ENCODE assay signal across 10 mouse cellular contexts in the genomic region with DNA sequence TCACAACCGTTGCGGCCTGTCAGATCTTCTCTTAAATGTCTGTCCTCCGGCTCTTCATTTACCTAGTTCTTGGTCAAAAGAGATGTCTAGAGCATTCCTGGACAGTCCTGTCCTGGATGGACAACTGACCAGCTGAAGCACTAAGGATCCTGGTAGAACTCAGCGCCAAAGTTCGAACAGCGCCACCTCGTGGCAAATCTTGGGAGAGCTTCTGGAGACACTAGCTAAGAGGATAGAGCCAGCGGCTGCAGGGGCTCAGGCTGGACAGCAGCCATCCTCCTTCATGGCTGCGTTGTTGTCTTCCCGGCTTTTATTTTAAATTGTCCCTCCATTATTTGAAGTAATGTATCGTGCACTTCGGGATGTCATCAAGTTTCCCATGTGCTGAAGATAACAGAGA. TPM values are rescaled to one million over a fixed set of nuclear protein-coding genes. Genes with fewer than 3 reads are reported as not detected.
DNase-seq lines count a peak whose midpoint lies in the region; ATAC-seq and TF ChIP-seq lines count a peak whose summit lies in the region.
"Had no signal": no experiment of that assay in that cellular context is flagged by ENCODE, and none has a peak within 500 bp of the region (broad histone marks: within the 10 kb centered on the region; RNA-seq: fewer than 3 reads in every experiment).

No protein-coding gene starts in this region.

- ATAC-seq in embryonic facial prominence, embryonic 14.5 days (ENCODE audit: low read depth), result no peak
- peak; percentile 52; the same call in 1 of the 2 replicates for ATAC-seq in kidney, embryonic 16.5 days (ENCODE audit: low FRiP score, low TSS enrichment)
- peak; percentile 26; the same call in 1 of the 2 replicates for ATAC-seq in liver, postnatal 0 days

- TF ChIP-seq EP300 in liver, postnatal 0 days (IDR thresholded peaks at IDR 0.05; ENCODE audit: low read depth), result no peak

- H3K27me3 ChIP-seq in embryonic facial prominence, embryonic 14.5 days (replicated peaks; ENCODE audit: control insufficient read depth, insufficient read depth, low read length), result peaks cover 99% of the 10 kb centered on the region
- H3K27me3 ChIP-seq in kidney, embryonic 16.5 days (ENCODE audit: insufficient read depth, low read length), result peaks cover 98% of the 10 kb centered on the region
- H3K27me3 ChIP-seq in liver, postnatal 0 days (ENCODE audit: insufficient read depth, low read length), result peaks cover 97% of the 10 kb centered on the region

- peak; percentile 66 for DNase-seq in urinary bladder, adult 2 months (ENCODE audit: low spot score)
- no peak for DNase-seq in urinary bladder, postnatal 10 days (ENCODE audit: low spot score)
- peak; percentile 72 for DNase-seq in embryonic facial prominence, embryonic 14.5 days (ENCODE audit: low spot score)
- peak; percentile 87 for DNase-seq in liver, postnatal 0 days
- DNase-seq in retina, postnatal 1 day, result peak; percentile 90
- peak; percentile 65 to 77 for DNase-seq in urinary bladder, postnatal 36 days (ENCODE audit: low spot score in 2 of 2)

- TF ChIP-seq CTCF in bone marrow macrophage, adult 2 months (IDR thresholded peaks at IDR 0.05; ENCODE audit: low read depth, low read length), result peak; percentile 95
- TF ChIP-seq CTCF in liver, postnatal 0 days (IDR thresholded peaks at IDR 0.05; ENCODE audit: low read depth), result peak; percentile 85

- no peaks in the 10 kb centered on the region for H3K4me1 ChIP-seq in bone marrow macrophage, adult 2 months (ENCODE audit: control insufficient read depth, insufficient read depth, low read length)
- no peaks in the 10 kb centered on the region for H3K4me1 ChIP-seq in embryonic facial prominence, embryonic 14.5 days (ENCODE audit: control insufficient read depth, insufficient read depth, low read length)
- peaks cover 7% of the 10 kb centered on the region; the same call in 1 of the 2 replicates for H3K4me1 ChIP-seq in kidney, embryonic 16.5 days (ENCODE audit: insufficient read depth, low read length)
- peaks cover 6% of the 10 kb centered on the region for H3K4me1 ChIP-seq in liver, postnatal 0 days (ENCODE audit: insufficient read depth)

- H3K9me3 ChIP-seq in embryonic facial prominence, embryonic 14.5 days (ENCODE audit: control insufficient read depth, low read length), result no peaks in the 10 kb centered on the region
- H3K9me3 ChIP-seq in kidney, embryonic 16.5 days (ENCODE audit: low read length), result no peaks in the 10 kb centered on the region
- no peaks in the 10 kb centered on the region for H3K9me3 ChIP-seq in liver, postnatal 0 days (ENCODE audit: low read length)
- H3K9me3 ChIP-seq: stomach, embryonic 15.5 days had no signal

- no peak overlapping the region for H3K27ac ChIP-seq in bone marrow macrophage, adult 2 months (ENCODE audit: insufficient read depth, low read depth, low read length)
- H3K27ac ChIP-seq in embryonic facial prominence, embryonic 14.5 days (replicated peaks; ENCODE audit: low read depth, low read length), result no peak overlapping the region
- no peak overlapping the region for H3K27ac ChIP-seq in kidney, embryonic 16.5 days (ENCODE audit: low read length)
- no peak overlapping the region for H3K27ac ChIP-seq in liver, postnatal 0 days (ENCODE audit: low read depth)
- H3K27ac ChIP-seq: stomach, embryonic 15.5 days had no signal

- H3K4me2 ChIP-seq in embryonic facial prominence, embryonic 14.5 days (ENCODE audit: low read depth, low read length), result no peak overlapping the region
- H3K4me2 ChIP-seq in kidney, embryonic 16.5 days (replicated peaks; ENCODE audit: low read depth, low read length), result no peak overlapping the region
- no peak overlapping the region for H3K4me2 ChIP-seq in liver, postnatal 0 days (ENCODE audit: low read depth, low read length)
- H3K4me2 ChIP-seq: stomach, embryonic 15.5 days had no signal

- no peak for TF ChIP-seq POLR2A in bone marrow macrophage, adult 2 months (IDR thresholded peaks at IDR 0.05; ENCODE audit: borderline replicate concordance, low read depth, low read length)

- WGBS in embryonic facial prominence, embryonic 14.5 days, result 12% methylated on average over 12 of the region's 12 CpGs
- WGBS in kidney, embryonic 16.5 days, result 8% methylated on average over 12 of the region's 12 CpGs
- WGBS in liver, postnatal 0 days (ENCODE audit: insufficient replicate concordance), result 13% methylated on average over 12 of the region's 12 CpGs

- H3K9ac ChIP-seq in embryonic facial prominence, embryonic 14.5 days (ENCODE audit: low read depth, low read length), result no peak overlapping the region
- no peak overlapping the region for H3K9ac ChIP-seq in kidney, embryonic 16.5 days (replicated peaks; ENCODE audit: low read length)
- H3K9ac ChIP-seq in liver, postnatal 0 days (replicated peaks), result no peak overlapping the region
- H3K9ac ChIP-seq: stomach, embryonic 15.5 days had no signal

- no peak overlapping the region for H3K4me3 ChIP-seq in bone marrow macrophage, adult 2 months (ENCODE audit: insufficient read depth, low read length)
- no peak overlapping the region for H3K4me3 ChIP-seq in embryonic facial prominence, embryonic 14.5 days (ENCODE audit: low read depth, low read length)
- no peak overlapping the region for H3K4me3 ChIP-seq in kidney, embryonic 16.5 days (ENCODE audit: low read length)
- H3K4me3 ChIP-seq in liver, postnatal 0 days (ENCODE audit: low read depth, low read length), result no peak overlapping the region
- H3K4me3 ChIP-seq: stomach, embryonic 15.5 days had no signal

- H3K36me3 ChIP-seq in embryonic facial prominence, embryonic 14.5 days (ENCODE audit: control insufficient read depth, insufficient read depth, low read length), result no peaks in the 10 kb centered on the region
- no peaks in the 10 kb centered on the region for H3K36me3 ChIP-seq in kidney, embryonic 16.5 days (ENCODE audit: insufficient read depth, low read length)
- H3K36me3 ChIP-seq in liver, postnatal 0 days (replicated peaks; ENCODE audit: insufficient read depth, low read length), result no peaks in the 10 kb centered on the region
- H3K36me3 ChIP-seq: stomach, embryonic 15.5 days had no signal

RNA-seq across cellular contexts. Expression of gene Wnt1, which starts 9.7 kb away (rescaled TPM):
- polyA plus RNA-seq in urinary bladder, adult 2 months (2012; rRNA removed), result 0.04 and 0.09 TPM in 2 replicates
- not detected in 2 replicates for polyA plus RNA-seq in bone marrow macrophage, adult 2 months (2012; ENCODE audit: insufficient read depth, insufficient read length, missing spikeins)
- 0.10 TPM in 1 of 2 replicates, not detected in the other for polyA plus RNA-seq in embryonic facial prominence, embryonic 14.5 days (2014; fragmentation: Nextera tagmentation; extraction: Ambion mirVana)
- not detected in 2 replicates for polyA plus RNA-seq in kidney, embryonic 16.5 days (2015; fragmentation: Nextera tagmentation; extraction: Ambion mirVana)
- polyA plus RNA-seq in liver, postnatal 0 days (2015; fragmentation: Nextera tagmentation; extraction: Ambion mirVana), result not detected in 2 replicates
- polyA plus RNA-seq: heart, embryonic 14.5 days; stomach, embryonic 15.5 days had no signal

RNA-seq across cellular contexts. Expression of gene Ddn, which starts 9.9 kb away (rescaled TPM):
- 0.04 and 0.08 TPM in 2 replicates for polyA plus RNA-seq in urinary bladder, adult 2 months (2012; rRNA removed)
- not detected in 2 replicates for polyA plus RNA-seq in bone marrow macrophage, adult 2 months (2012; ENCODE audit: insufficient read depth, insufficient read length, missing spikeins)
- polyA plus RNA-seq in embryonic facial prominence, embryonic 14.5 days (2014; fragmentation: Nextera tagmentation; extraction: Ambion mirVana), result 0.07 TPM in 1 of 2 replicates, not detected in the other
- polyA plus RNA-seq in kidney, embryonic 16.5 days (2015; fragmentation: Nextera tagmentation; extraction: Ambion mirVana), result 2.6 and 3.3 TPM in 2 replicates
- not detected in 2 replicates for polyA plus RNA-seq in liver, postnatal 0 days (2015; fragmentation: Nextera tagmentation; extraction: Ambion mirVana)
- polyA plus RNA-seq: stomach, embryonic 15.5 days had no signal

RNA-seq across cellular contexts. Expression of gene Wnt10b, which starts 21.4 kb away (rescaled TPM):
- 4.0 and 6.8 TPM in 2 replicates for polyA plus RNA-seq in urinary bladder, adult 2 months (2012; rRNA removed)
- polyA plus RNA-seq in bone marrow macrophage, adult 2 months (2012; ENCODE audit: insufficient read depth, insufficient read length, missing spikeins), result not detected in 2 replicates
- polyA plus RNA-seq in embryonic facial prominence, embryonic 14.5 days (2014; fragmentation: Nextera tagmentation; extraction: Ambion mirVana), result 4.1 and 4.3 TPM in 2 replicates
- 0.17 TPM in 1 of 2 replicates, not detected in the other for polyA plus RNA-seq in kidney, embryonic 16.5 days (2015; fragmentation: Nextera tagmentation; extraction: Ambion mirVana)
- 0.04 and 0.08 TPM in 2 replicates for polyA plus RNA-seq in liver, postnatal 0 days (2015; fragmentation: Nextera tagmentation; extraction: Ambion mirVana)
- polyA plus RNA-seq: heart, embryonic 14.5 days had no signal

RNA-seq across cellular contexts. Expression of gene Prkag1, which starts 31.9 kb away (rescaled TPM):
- polyA plus RNA-seq in urinary bladder, adult 2 months (2012; rRNA removed), result 83.1 and 89.5 TPM in 2 replicates
- 82.3 and 86.6 TPM in 2 replicates for polyA plus RNA-seq in bone marrow macrophage, adult 2 months (2012; ENCODE audit: insufficient read depth, insufficient read length, missing spikeins)
- 71.7 and 80.6 TPM in 2 replicates for polyA plus RNA-seq in embryonic facial prominence, embryonic 14.5 days (2014; fragmentation: Nextera tagmentation; extraction: Ambion mirVana)
- 103 and 119 TPM in 2 replicates for polyA plus RNA-seq in kidney, embryonic 16.5 days (2015; fragmentation: Nextera tagmentation; extraction: Ambion mirVana)
- 42.0 and 47.4 TPM in 2 replicates for polyA plus RNA-seq in liver, postnatal 0 days (2015; fragmentation: Nextera tagmentation; extraction: Ambion mirVana)

RNA-seq across cellular contexts. Expression of gene Arf3, which starts 36.4 kb away (rescaled TPM):
- 74.0 and 79.1 TPM in 2 replicates for polyA plus RNA-seq in urinary bladder, adult 2 months (2012; rRNA removed)
- polyA plus RNA-seq in bone marrow macrophage, adult 2 months (2012; ENCODE audit: insufficient read depth, insufficient read length, missing spikeins), result 93.8 and 103 TPM in 2 replicates
- polyA plus RNA-seq in embryonic facial prominence, embryonic 14.5 days (2014; fragmentation: Nextera tagmentation; extraction: Ambion mirVana), result 33.9 and 34.8 TPM in 2 replicates
- polyA plus RNA-seq in kidney, embryonic 16.5 days (2015; fragmentation: Nextera tagmentation; extraction: Ambion mirVana), result 56.3 and 59.5 TPM in 2 replicates
- 9.6 and 10.4 TPM in 2 replicates for polyA plus RNA-seq in liver, postnatal 0 days (2015; fragmentation: Nextera tagmentation; extraction: Ambion mirVana)
